Mouse (Mus musculus) left cerebral cortex, adult 11 months (tissue): ENCODE data around the gene Mycbpap.

Experiments used
- DNase-seq: peaks from one replicate; pipeline ENCODE4 v3.0.0; 2022; ENCODE audit warnings: low spot score

The Mycbpap gene

GRCm38 (mm10) chr11:94521219-94521843 lies at the start of gene Mycbpap:
Mycbpap (minus strand) TSS chr11:94521742.
- no peak for DNase-seq

GRCm38 (mm10) chr11:94570612-94571011 lies 49.1 kb upstream of the Mycbpap start:
- no peak for DNase-seq

DNA sequence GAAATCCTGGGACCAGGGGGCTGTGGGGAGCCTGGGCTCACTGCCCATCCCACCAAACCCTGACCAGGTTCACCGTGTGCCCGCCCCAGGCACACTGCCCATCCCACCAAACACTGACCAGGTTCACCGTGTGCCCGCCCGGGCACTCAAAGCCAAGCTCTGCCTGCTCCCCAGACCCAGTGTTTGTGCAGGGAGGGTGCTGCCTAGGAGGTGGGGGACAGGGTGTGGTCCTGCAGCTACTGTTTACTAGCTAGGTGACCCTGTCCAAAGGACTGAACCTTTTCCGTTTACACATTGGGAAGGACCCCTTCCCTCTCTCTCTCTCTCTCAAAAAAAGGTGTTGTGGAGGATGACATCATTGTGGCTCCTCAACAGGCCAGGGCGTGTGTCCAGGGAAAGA lies 45.8 kb upstream of the Mycbpap start:
- DNase-seq = no peak

DNA sequence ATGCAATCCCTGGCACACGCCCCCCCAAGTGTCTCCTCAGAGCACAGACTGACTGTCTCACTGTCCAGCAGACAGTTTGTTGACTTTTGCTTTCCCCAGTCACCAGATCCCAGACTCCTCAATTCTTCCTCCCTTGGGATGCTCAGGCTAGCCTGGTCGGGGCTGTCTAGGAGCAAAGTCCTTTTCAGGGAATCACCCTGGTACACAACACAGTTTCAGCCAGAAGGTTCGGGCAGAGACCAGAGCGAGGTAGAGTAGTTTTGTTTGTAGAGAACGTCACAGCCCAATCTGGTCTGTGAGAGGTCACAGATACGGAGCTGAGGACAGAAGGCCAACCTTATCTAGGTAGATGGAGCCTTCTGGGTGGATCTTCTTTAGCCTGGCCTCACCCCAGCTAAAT lies 45.0 kb upstream of the Mycbpap start:
- no peak for DNase-seq

- DNase-seq = no peak
Measured at GRCm38 (mm10) chr11:94565151-94565479, 43.6 kb upstream of the Mycbpap start.

- DNase-seq = no peak
Measured at GRCm38 (mm10) chr11:94564437-94565150, 43.1 kb upstream of the Mycbpap start, which contains the start of gene Chad. Chad (plus strand) TSS chr11:94565047.

DNA sequence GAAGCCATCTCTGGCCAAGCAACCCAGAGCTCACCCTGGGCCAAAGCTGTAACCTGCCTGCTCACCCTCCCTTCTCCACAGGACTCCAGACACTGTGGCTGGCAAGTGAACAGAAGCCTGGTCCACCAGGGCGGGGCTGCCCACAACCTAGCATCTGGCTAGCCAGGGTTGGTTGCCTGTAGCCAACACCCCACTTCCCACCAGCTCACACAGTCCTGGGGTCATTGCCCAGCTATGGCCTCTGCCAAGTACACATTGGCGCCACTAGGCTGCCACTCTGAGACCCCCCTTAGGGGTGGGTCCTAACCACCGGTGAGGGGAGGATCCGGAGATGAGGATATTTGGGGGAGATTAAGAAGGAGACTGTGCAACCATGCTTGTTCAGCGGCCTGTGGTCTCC lies 42.3 kb upstream of the Mycbpap start:
- no peak for DNase-seq

- DNase-seq = no peak
Measured at GRCm38 (mm10) chr11:94563383-94563782, 41.8 kb upstream of the Mycbpap start.

GRCm38 (mm10) chr11:94558226-94558625 lies 36.7 kb upstream of the Mycbpap start:
- DNase-seq = no peak

- DNase-seq = no peak
Measured at GRCm38 (mm10) chr11:94550442-94550744, 28.9 kb upstream of the Mycbpap start.

DNA sequence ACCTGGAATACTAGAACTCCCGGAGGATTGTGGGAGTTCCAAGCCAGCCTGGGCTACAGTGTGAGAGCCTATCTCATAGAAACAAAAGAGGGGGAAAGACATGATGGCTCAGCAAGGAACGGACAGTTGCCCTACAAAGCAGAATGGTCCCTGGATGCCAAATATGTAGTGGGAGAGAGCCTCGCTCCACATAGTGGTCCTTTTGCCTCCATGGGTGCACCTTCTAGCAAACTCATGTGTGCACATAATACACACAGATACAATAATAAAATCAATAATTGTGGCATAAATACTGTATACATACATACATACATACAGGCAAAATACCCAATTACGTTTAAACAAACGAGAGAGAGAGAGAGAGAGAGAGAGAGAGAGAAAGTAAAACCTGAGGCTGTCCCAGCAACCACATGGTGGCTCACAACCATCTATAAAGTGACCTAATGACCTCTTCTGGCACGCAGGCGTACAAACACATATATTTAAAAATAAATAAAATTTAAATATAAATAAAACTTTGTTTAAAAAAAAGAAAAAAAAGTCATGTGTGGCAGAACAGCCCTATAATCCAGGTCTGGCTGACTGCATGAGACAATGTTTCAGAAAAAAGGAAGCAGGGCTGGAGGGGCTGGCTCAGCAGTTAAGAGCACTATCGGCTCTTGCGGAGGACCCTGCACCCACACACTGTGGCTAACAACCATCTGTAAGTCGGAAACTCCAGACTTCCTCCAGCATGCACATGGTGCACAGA lies 28.3 kb upstream of the Mycbpap start:
- no peak for DNase-seq

DNA sequence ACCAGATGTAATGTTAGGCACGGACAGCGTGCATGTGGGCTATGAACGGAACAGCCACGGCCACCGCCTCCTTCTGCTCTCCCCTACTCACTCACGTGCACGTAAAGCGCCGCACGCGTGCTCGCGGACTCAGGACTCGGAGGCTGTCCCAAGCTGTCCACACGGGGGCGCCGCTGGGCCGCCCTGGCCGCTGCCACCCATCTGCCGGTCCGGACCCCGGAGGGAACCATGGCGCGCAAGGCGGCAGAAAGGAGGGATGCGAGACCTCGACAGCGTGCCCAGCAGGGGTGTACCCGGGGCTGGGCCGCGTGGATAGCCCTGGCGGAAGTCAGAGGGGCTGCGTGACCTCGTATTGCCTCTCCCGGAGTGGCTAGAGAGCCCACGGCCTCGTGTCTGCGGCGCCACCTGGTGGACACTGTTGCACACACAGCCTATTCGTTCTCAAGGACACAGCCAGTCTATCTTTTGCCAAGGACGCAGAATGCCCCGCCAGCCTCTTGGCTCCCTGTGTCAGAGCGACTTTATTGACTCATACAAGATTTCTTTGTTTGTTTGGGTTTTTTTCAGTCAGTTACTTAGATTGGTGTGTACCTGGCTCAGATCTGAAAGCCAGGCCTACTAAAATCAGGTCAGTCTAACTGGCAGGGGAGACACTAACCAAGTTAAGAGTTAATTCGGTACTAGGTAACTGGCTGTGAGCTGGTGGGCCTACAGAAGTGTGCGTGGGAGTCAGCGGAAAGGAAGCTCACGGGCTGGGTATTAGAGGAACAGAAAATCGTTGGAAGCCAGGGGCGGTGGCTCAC lies 27.5 kb upstream of the Mycbpap start, which contains the start of gene Rsad1:
TSS of gene Rsad1 (minus strand) at position 368 of the 803 bp plus-strand sequence.
- peak; percentile 92 for DNase-seq

- DNase-seq = no peak
Measured at GRCm38 (mm10) chr11:94548041-94548784, 26.7 kb upstream of the Mycbpap start.

- no peak for DNase-seq
Measured at GRCm38 (mm10) chr11:94547271-94547670, 25.7 kb upstream of the Mycbpap start.

GRCm38 (mm10) chr11:94546381-94546780 lies 24.8 kb upstream of the Mycbpap start:
- DNase-seq = no peak

GRCm38 (mm10) chr11:94544422-94544821 lies 22.9 kb upstream of the Mycbpap start:
- DNase-seq = no peak

GRCm38 (mm10) chr11:94543932-94544331 lies 22.4 kb upstream of the Mycbpap start:
- peak; percentile 85 for DNase-seq

- DNase-seq = no peak
Measured at GRCm38 (mm10) chr11:94543344-94543743, 21.8 kb upstream of the Mycbpap start.

GRCm38 (mm10) chr11:94542400-94542799 lies 20.9 kb upstream of the Mycbpap start:
- no peak for DNase-seq

- DNase-seq = no peak
Measured at GRCm38 (mm10) chr11:94539761-94540160, 18.2 kb upstream of the Mycbpap start.

- no peak for DNase-seq
Measured at GRCm38 (mm10) chr11:94538733-94539292, 17.3 kb upstream of the Mycbpap start.
